Mouse (Mus musculus) splenic B cell, adult 2 months (primary cell): ENCODE measurements around the gene Gm9837.

Experiments
- DNase-seq: peaks from one replicate; pipeline ENCODE4 v3.0.0-alpha.2; 2011; ENCODE audit warnings: low read depth, low spot score
- H3K27me3 ChIP-seq: 2 replicates; pipeline ENCODE4 v1.6.1; 2012; ENCODE audit warnings: mild to moderate bottlenecking, low read length, moderate library complexity, mixed read lengths; ENCODE audit not compliant: control insufficient read depth, poor library complexity, insufficient read depth, severe bottlenecking
- H3K36me3 ChIP-seq: 2 replicates; pipeline ENCODE4 v1.6.1; 2012; ENCODE audit warnings: mild to moderate bottlenecking, low read length, moderate library complexity, mixed read lengths; ENCODE audit not compliant: control insufficient read depth, poor library complexity, insufficient read depth, severe bottlenecking

Gene Gm9837

GRCm38 (mm10) chr11:53478383-53479170 lies 8.3 kb upstream of the Gm9837 start:
- Histone ChIP-seq H3K36me3 (no peaks in the 10 kb centered on the region), H3K27me3 (no peaks in the 10 kb centered on the region; the same call in none of the 2 replicates)
- DNase-seq: no peak

GRCm38 (mm10) chr11:53477833-53478232 lies 7.6 kb upstream of the Gm9837 start:
- DNase-seq: no peak
- no peaks in the 10 kb centered on the region; the same call in none of the 2 replicates for H3K27me3 ChIP-seq
- H3K36me3 ChIP-seq: no peaks in the 10 kb centered on the region

GRCm38 (mm10) chr11:53475620-53476019 lies 5.3 kb upstream of the Gm9837 start:
- no peaks in the 10 kb centered on the region for H3K36me3 ChIP-seq
- peaks cover 2% of the 10 kb centered on the region for H3K27me3 ChIP-seq
- DNase-seq: no peak

GRCm38 (mm10) chr11:53472709-53473108 lies 2.4 kb upstream of the Gm9837 start:
- Histone ChIP-seq H3K27me3 (peaks cover 2% of the 10 kb centered on the region), H3K36me3 (no peaks in the 10 kb centered on the region)
- no peak for DNase-seq

- no peaks in the 10 kb centered on the region for H3K36me3 ChIP-seq
- no peak for DNase-seq
- peaks cover 2% of the 10 kb centered on the region; the same call in 1 of the 2 replicates for H3K27me3 ChIP-seq
These were observed 848 bp downstream of the Gm9837 start for GRCm38 (mm10) chr11:53469294-53469967.

GRCm38 (mm10) chr11:53466231-53466971 lies 3.9 kb downstream of the Gm9837 start:
- peak; percentile 40 for DNase-seq
- no peaks in the 10 kb centered on the region for H3K36me3 ChIP-seq
- peaks cover 2% of the 10 kb centered on the region; the same call in 1 of the 2 replicates for H3K27me3 ChIP-seq

GRCm38 (mm10) chr11:53463551-53464424 lies 6.5 kb downstream of the Gm9837 start:
- no peaks in the 10 kb centered on the region; the same call in 1 of the 2 replicates for H3K27me3 ChIP-seq
- H3K36me3 ChIP-seq: no peaks in the 10 kb centered on the region
- no peak for DNase-seq

- H3K36me3 ChIP-seq: no peaks in the 10 kb centered on the region
- no peak for DNase-seq
- H3K27me3 ChIP-seq: peaks cover 1% of the 10 kb centered on the region
These were observed 8.6 kb downstream of the Gm9837 start for GRCm38 (mm10) chr11:53461727-53462126.

GRCm38 (mm10) chr11:53460192-53460591 lies 10.1 kb downstream of the Gm9837 start:
- DNase-seq: no peak
- H3K36me3 ChIP-seq: no peaks in the 10 kb centered on the region
- peaks cover 1% of the 10 kb centered on the region for H3K27me3 ChIP-seq

GRCm38 (mm10) chr11:53458996-53459395 lies 11.3 kb downstream of the Gm9837 start:
- Histone ChIP-seq H3K36me3 (no peaks in the 10 kb centered on the region), H3K27me3 (peaks cover 1% of the 10 kb centered on the region)
- no peak for DNase-seq

GRCm38 (mm10) chr11:53457372-53457954 lies 12.8 kb downstream of the Gm9837 start:
- Histone ChIP-seq H3K27me3 (peaks cover 1% of the 10 kb centered on the region; the same call in 1 of the 2 replicates), H3K36me3 (no peaks in the 10 kb centered on the region)
- DNase-seq: no peak

GRCm38 (mm10) chr11:53456474-53457371 lies 13.6 kb downstream of the Gm9837 start, which contains the start of the genes Gm10447 and Shroom1:
TSS of gene Gm10447 (minus strand) at chr11:53457110.
TSS of gene Shroom1 (plus strand) at chr11:53457205.
- H3K27me3 ChIP-seq: peaks cover 1% of the 10 kb centered on the region; the same call in 1 of the 2 replicates
- no peak for DNase-seq
- H3K36me3 ChIP-seq: no peaks in the 10 kb centered on the region

GRCm38 (mm10) chr11:53453031-53453430 lies 17.2 kb downstream of the Gm9837 start:
- no peak for DNase-seq
- H3K36me3 ChIP-seq: no peaks in the 10 kb centered on the region
- H3K27me3 ChIP-seq: peaks cover 1% of the 10 kb centered on the region
